Mouse (Mus musculus): ENCODE data around the gene 4932414N04Rik. TPM values are rescaled to one million over a fixed set of nuclear protein-coding genes. Genes with fewer than 3 reads are reported as not detected.

The 4932414N04Rik gene
- polyA plus RNA-seq, 1 experiment from 2014 or later: not detected

DNA sequence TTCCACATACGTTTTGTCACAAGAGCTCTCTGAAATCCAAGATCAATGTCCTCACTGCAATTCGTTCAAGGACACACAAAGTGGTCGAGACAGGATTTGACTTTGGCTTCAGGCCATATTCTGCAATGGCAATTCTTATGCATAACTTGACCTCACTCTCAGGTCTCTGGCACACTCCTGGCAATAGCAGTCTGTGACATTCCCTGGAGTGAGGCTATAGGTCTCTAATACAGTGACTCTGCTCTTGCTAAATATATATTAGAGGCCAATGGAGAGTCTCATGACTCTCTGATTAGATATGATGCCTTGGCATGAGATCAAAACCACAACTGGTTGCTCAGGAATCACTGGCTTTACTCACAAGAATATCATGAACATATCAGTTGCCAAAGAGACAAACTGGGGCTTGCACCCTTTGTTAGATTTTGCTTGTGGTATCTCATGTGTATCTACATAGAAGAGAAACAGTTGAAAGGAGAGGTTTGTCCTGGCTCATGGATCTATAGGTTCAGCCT, 130.9 kb downstream of the 4932414N04Rik start:
- no peak overlapping the region for H3K27ac ChIP-seq

GRCm38 (mm10) chr2:68792296-68792695, 136.0 kb downstream of the 4932414N04Rik start:
- no peak overlapping the region for H3K9ac ChIP-seq
- no peak overlapping the region for H3K27ac ChIP-seq
- peaks cover 19% of the 10 kb centered on the region for H3K4me1 ChIP-seq
- H3K4me2 ChIP-seq: no peak overlapping the region
- H3K9me3 ChIP-seq (replicated peaks): no peaks in the 10 kb centered on the region
- H3K36me3 ChIP-seq (ENCODE audit: poor library complexity, severe bottlenecking): no peaks in the 10 kb centered on the region
- no peak overlapping the region for H3K4me3 ChIP-seq
- WGBS: 88% methylated on average over 5 of the region's 5 CpGs
- H3K27me3 ChIP-seq: no peaks in the 10 kb centered on the region
- ATAC-seq: no peak

More for the DNA sequence above, 130.9 kb downstream of the 4932414N04Rik start:
- H3K9ac ChIP-seq: no peak overlapping the region
- ATAC-seq: no peak
- H3K4me1 ChIP-seq: no peaks in the 10 kb centered on the region
- H3K36me3 ChIP-seq (ENCODE audit: poor library complexity, severe bottlenecking): no peaks in the 10 kb centered on the region
- H3K27me3 ChIP-seq: no peaks in the 10 kb centered on the region
- no peaks in the 10 kb centered on the region for H3K9me3 ChIP-seq (replicated peaks)
- no peak overlapping the region for H3K4me3 ChIP-seq
- 78% methylated on average over 3 of the region's 3 CpGs for WGBS
- no peak overlapping the region for H3K4me2 ChIP-seq

GRCm38 (mm10) chr2:68793472-68793871, 137.2 kb downstream of the 4932414N04Rik start:
- no peak for ATAC-seq
- H3K4me3 ChIP-seq: no peak overlapping the region
- no peaks in the 10 kb centered on the region for H3K9me3 ChIP-seq (replicated peaks)
- H3K4me2 ChIP-seq: no peak overlapping the region
- no peaks in the 10 kb centered on the region for H3K27me3 ChIP-seq
- H3K36me3 ChIP-seq (ENCODE audit: poor library complexity, severe bottlenecking): no peaks in the 10 kb centered on the region
- 66% methylated on average over 1 of the region's 1 CpGs for WGBS
- H3K27ac ChIP-seq: no peak overlapping the region
- peaks cover 19% of the 10 kb centered on the region for H3K4me1 ChIP-seq
- no peak overlapping the region for H3K9ac ChIP-seq

DNA sequence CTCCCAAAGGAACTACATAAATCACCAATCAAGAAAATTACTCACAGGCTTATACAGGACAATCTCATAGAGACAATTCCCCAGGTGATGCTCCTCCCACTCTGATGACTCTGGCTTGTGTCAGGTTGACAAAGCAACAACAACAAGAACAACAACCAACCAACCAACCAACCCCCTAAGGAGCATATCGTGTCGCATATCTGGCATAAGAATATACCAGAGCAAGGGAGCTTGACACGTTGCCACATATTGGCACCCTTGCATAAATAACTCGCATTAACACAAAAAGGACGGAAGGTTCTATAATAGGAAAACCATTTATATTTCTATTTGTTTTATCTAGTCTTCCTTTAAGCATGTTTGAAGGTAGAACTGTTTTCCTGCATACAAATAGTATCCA, 137.9 kb downstream of the 4932414N04Rik start:
- H3K27me3 ChIP-seq: no peaks in the 10 kb centered on the region
- H3K4me1 ChIP-seq: peaks cover 19% of the 10 kb centered on the region
- no peaks in the 10 kb centered on the region for H3K9me3 ChIP-seq (replicated peaks)
- H3K36me3 ChIP-seq (ENCODE audit: poor library complexity, severe bottlenecking): no peaks in the 10 kb centered on the region
- peak; percentile 34 for ATAC-seq
- H3K27ac ChIP-seq: no peak overlapping the region
- H3K9ac ChIP-seq: no peak overlapping the region
- peak overlapping the region; percentile 33; the same call in 1 of the 2 replicates for H3K4me2 ChIP-seq
- H3K4me3 ChIP-seq: no peak overlapping the region
- 74% methylated on average over 5 of the region's 5 CpGs for WGBS

DNA sequence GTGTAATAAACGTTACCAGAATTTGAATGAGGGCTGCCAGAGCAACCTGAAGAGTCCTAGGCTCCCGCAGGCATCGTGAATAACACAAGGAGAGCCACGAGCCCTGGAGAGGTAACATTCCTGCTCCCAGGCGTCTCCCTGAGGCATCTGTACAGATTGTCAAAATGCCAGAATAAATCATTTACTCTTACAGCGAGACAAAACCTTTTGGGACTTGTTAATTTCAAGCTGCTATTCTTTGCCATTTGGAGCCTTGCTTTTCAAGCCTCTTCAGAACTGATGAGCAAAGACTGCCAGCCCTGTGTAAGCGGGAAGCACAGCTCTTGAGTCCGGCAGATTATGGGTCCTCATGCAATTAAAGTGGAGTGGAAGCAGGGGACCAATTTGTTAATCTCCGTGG, 138.3 kb downstream of the 4932414N04Rik start:
- Histone ChIP-seq H3K9me3 (replicated peaks) (no peaks in the 10 kb centered on the region), H3K36me3 (ENCODE audit: poor library complexity, severe bottlenecking) (no peaks in the 10 kb centered on the region), H3K4me1 (peaks cover 19% of the 10 kb centered on the region), H3K27me3 (no peaks in the 10 kb centered on the region), H3K9ac (no peak overlapping the region), H3K4me2 (peak overlapping the region; percentile 33), H3K27ac (no peak overlapping the region), H3K4me3 (no peak overlapping the region)
- 13% methylated on average over 9 of the region's 9 CpGs for WGBS
- peak; percentile 84 for ATAC-seq

- Histone ChIP-seq H3K4me1 (peaks cover 28% of the 10 kb centered on the region), H3K36me3 (ENCODE audit: poor library complexity, severe bottlenecking) (no peaks in the 10 kb centered on the region), H3K9ac (no peak overlapping the region), H3K9me3 (replicated peaks) (no peaks in the 10 kb centered on the region), H3K4me2 (no peak overlapping the region), H3K4me3 (no peak overlapping the region), H3K27ac (no peak overlapping the region), H3K27me3 (no peaks in the 10 kb centered on the region)
- WGBS: 70% methylated on average over 10 of the region's 10 CpGs
- no peak for ATAC-seq
Observed at GRCm38 (mm10) chr2:68796011-68796775, 139.9 kb downstream of the 4932414N04Rik start.

DNA sequence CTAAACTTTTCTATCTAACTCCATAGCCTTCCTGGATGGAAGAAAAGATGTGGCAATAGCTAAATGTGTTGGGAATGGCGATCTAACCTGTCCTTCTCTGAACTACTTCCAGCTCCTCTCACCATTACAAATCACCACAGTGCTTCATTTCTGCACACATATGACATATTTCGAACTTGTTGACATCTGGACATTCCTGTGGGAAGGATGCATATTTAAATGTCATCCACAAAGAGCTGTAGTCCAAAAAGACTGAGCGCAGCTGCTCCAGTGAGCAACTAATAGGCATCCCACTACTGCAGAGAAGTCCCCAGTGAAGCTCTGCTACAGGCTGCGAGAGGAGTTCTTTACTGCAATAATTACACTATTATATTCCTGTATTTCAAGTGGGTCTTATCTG, 140.8 kb downstream of the 4932414N04Rik start:
- H3K36me3 ChIP-seq (ENCODE audit: poor library complexity, severe bottlenecking): no peaks in the 10 kb centered on the region
- no peak overlapping the region for H3K4me3 ChIP-seq
- H3K27ac ChIP-seq: no peak overlapping the region
- H3K4me2 ChIP-seq: no peak overlapping the region
- no peak for ATAC-seq
- H3K27me3 ChIP-seq: no peaks in the 10 kb centered on the region
- H3K9me3 ChIP-seq (replicated peaks): no peaks in the 10 kb centered on the region
- 79% methylated on average over 4 of the region's 4 CpGs for WGBS
- H3K4me1 ChIP-seq: peaks cover 28% of the 10 kb centered on the region
- H3K9ac ChIP-seq: no peak overlapping the region

Other genes with a start within 250 kb of the 4932414N04Rik start
- 27.7 and 28.2 TPM in 2 replicates for gene Stk39, start 184.2 kb upstream of the 4932414N04Rik start, polyA plus RNA-seq (2015; fragmentation: Nextera tagmentation; extraction: Ambion mirVana)
- gene 4933409G03Rik, start 74.1 kb upstream of the 4932414N04Rik start, polyA plus RNA-seq (2015; fragmentation: Nextera tagmentation; extraction: Ambion mirVana): not detected in 2 replicates
- 36.7 and 40.1 TPM in 2 replicates for gene Cers6, start 205.0 kb downstream of the 4932414N04Rik start, polyA plus RNA-seq (2015; fragmentation: Nextera tagmentation; extraction: Ambion mirVana)

All from forebrain, embryonic 13.5 days (tissue).